Comparison of ENCODE assay signal across 8 mouse cellular contexts in the genomic region with DNA sequence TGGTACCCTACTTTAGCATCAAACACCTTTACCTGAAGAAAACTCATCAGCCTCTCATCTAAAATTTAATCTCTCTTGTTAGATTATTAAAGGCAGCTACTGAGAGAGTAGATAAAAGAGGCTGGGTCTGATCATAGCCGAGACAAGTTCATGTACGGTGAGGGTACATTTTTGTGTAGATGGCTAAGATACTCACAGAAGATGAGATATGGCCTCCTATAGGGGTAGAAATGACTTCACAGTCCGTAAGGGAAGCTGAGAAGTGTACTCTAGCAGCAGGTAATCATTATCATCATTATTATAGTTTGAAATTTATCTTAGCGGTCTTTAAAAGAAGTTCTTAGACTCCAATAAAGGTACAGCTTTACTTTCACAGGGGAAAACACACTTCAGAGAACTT. TPM values are rescaled to one million over a fixed set of nuclear protein-coding genes. Genes with fewer than 3 reads are reported as not detected.
DNase-seq lines count a peak whose midpoint lies in the region; ATAC-seq and TF ChIP-seq lines count a peak whose summit lies in the region.

No protein-coding gene starts in this region.

- no peaks in the 10 kb centered on the region for H3K36me3 ChIP-seq in kidney, postnatal 0 days (ENCODE audit: insufficient read depth, low read length)
- H3K36me3 ChIP-seq in forebrain, embryonic 11.5 days (ENCODE audit: control insufficient read depth, insufficient read depth, low read length): no peaks in the 10 kb centered on the region
- peaks cover 4% of the 10 kb centered on the region for H3K36me3 ChIP-seq in intestine, embryonic 15.5 days
- 0 out of 2 replicates have a peak, but pooled peaks cover under 1% of the 10 kb centered on the region for H3K36me3 ChIP-seq in midbrain, postnatal 0 days (ENCODE audit: insufficient read depth, low read length)

- TF ChIP-seq CTCF in kidney, postnatal 0 days (IDR thresholded peaks at IDR 0.05; ENCODE audit: low read depth): no peak
- no peak for TF ChIP-seq CTCF in midbrain, postnatal 0 days (IDR thresholded peaks at IDR 0.05)

- no peaks in the 10 kb centered on the region for H3K9me3 ChIP-seq in kidney, postnatal 0 days (replicated peaks; ENCODE audit: low read length)
- no peaks in the 10 kb centered on the region for H3K9me3 ChIP-seq in forebrain, embryonic 11.5 days (ENCODE audit: control insufficient read depth, low read length)
- H3K9me3 ChIP-seq in intestine, embryonic 15.5 days: no peaks in the 10 kb centered on the region
- no peaks in the 10 kb centered on the region for H3K9me3 ChIP-seq in midbrain, postnatal 0 days (ENCODE audit: low read length)

- H3K4me1 ChIP-seq in kidney, postnatal 0 days (replicated peaks; ENCODE audit: insufficient read depth, low read length): peaks cover 5% of the 10 kb centered on the region; the same call in 1 of the 2 replicates
- H3K4me1 ChIP-seq in forebrain, embryonic 11.5 days (replicated peaks; ENCODE audit: control insufficient read depth, insufficient read depth, low read length): peaks cover 5% of the 10 kb centered on the region; the same call in 1 of the 2 replicates
- H3K4me1 ChIP-seq in intestine, embryonic 15.5 days (replicated peaks): peaks cover 6% of the 10 kb centered on the region; the same call in 1 of the 2 replicates
- peaks cover 5% of the 10 kb centered on the region; the same call in 1 of the 2 replicates for H3K4me1 ChIP-seq in midbrain, postnatal 0 days (ENCODE audit: insufficient read depth, low read length)

- no peak overlapping the region for H3K9ac ChIP-seq in kidney, postnatal 0 days (ENCODE audit: low read depth, low read length)
- no peak overlapping the region for H3K9ac ChIP-seq in forebrain, embryonic 11.5 days (ENCODE audit: low read length)
- no peak overlapping the region for H3K9ac ChIP-seq in intestine, embryonic 15.5 days
- H3K9ac ChIP-seq in midbrain, postnatal 0 days (replicated peaks; ENCODE audit: low read length, poor library complexity, severe bottlenecking): no peak overlapping the region

- H3K4me3 ChIP-seq in kidney, postnatal 0 days (replicated peaks; ENCODE audit: low read depth, low read length): peak overlapping the region; percentile 74
- H3K4me3 ChIP-seq in forebrain, embryonic 11.5 days (ENCODE audit: low read depth, low read length): peak overlapping the region; percentile 83; the same call in 1 of the 2 replicates
- H3K4me3 ChIP-seq in intestine, embryonic 15.5 days (replicated peaks): peak overlapping the region; percentile 76; the same call in 1 of the 2 replicates
- peak overlapping the region; percentile 90 for H3K4me3 ChIP-seq in midbrain, postnatal 0 days (ENCODE audit: low read depth, low read length)

- no peak for ATAC-seq in kidney, postnatal 0 days (replicated peaks; ENCODE audit: low FRiP score, low read depth)
- 0 out of 2 replicates have a peak, but pooled peaks have one; percentile 11 for ATAC-seq in forebrain, embryonic 11.5 days (replicated peaks; ENCODE audit: low FRiP score)
- ATAC-seq in intestine, embryonic 15.5 days: no peak; the same call in 1 of the 2 replicates
- ATAC-seq in midbrain, postnatal 0 days (ENCODE audit: low FRiP score): no peak

- no peak overlapping the region for H3K27ac ChIP-seq in kidney, postnatal 0 days
- no peak overlapping the region for H3K27ac ChIP-seq in forebrain, embryonic 11.5 days (ENCODE audit: low read depth, low read length)
- no peak overlapping the region for H3K27ac ChIP-seq in intestine, embryonic 15.5 days
- 0 out of 2 replicates have a peak overlapping the region, but pooled peaks have one; percentile 55 for H3K27ac ChIP-seq in midbrain, postnatal 0 days (ENCODE audit: low read depth, low read length)

- WGBS in kidney, postnatal 0 days: 76% methylated on average over 4 of the region's 4 CpGs
- WGBS in forebrain, embryonic 11.5 days: 72% methylated on average over 4 of the region's 4 CpGs
- 71% methylated on average over 4 of the region's 4 CpGs for WGBS in intestine, embryonic 15.5 days
- WGBS in midbrain, postnatal 0 days: 69% methylated on average over 4 of the region's 4 CpGs

- no peak for DNase-seq in kidney, postnatal 0 days (ENCODE audit: low spot score)
- no peak for DNase-seq in kidney, adult 18-20 months
- no peak for DNase-seq in forebrain, embryonic 11.5 days (ENCODE audit: low spot score)
- DNase-seq in midbrain, postnatal 0 days (ENCODE audit: low spot score): no peak
- no peak for DNase-seq in natural killer cell, adult 2 months (ENCODE audit: low spot score in 2 of 2)
- no peak for DNase-seq in cerebellum, postnatal 25 days
- no peak for DNase-seq in embryo, embryonic 9.5 days (ENCODE audit: extremely low spot score)

- peak overlapping the region; percentile 86 for H3K4me2 ChIP-seq in kidney, postnatal 0 days (ENCODE audit: low read length)
- H3K4me2 ChIP-seq in forebrain, embryonic 11.5 days (ENCODE audit: low read depth, low read length, severe bottlenecking): 0 out of 2 replicates have a peak overlapping the region, but pooled peaks have one; percentile 18
- peak overlapping the region; percentile 76; the same call in 1 of the 2 replicates for H3K4me2 ChIP-seq in intestine, embryonic 15.5 days (replicated peaks)
- peak overlapping the region; percentile 91 for H3K4me2 ChIP-seq in midbrain, postnatal 0 days (ENCODE audit: low read depth, low read length, poor library complexity, severe bottlenecking)

- no peaks in the 10 kb centered on the region for H3K27me3 ChIP-seq in kidney, postnatal 0 days (ENCODE audit: insufficient read depth, low read length)
- H3K27me3 ChIP-seq in forebrain, embryonic 11.5 days (ENCODE audit: control insufficient read depth, insufficient read depth, low read length): no peaks in the 10 kb centered on the region
- H3K27me3 ChIP-seq in intestine, embryonic 15.5 days (replicated peaks): no peaks in the 10 kb centered on the region
- no peaks in the 10 kb centered on the region for H3K27me3 ChIP-seq in midbrain, postnatal 0 days (ENCODE audit: insufficient read depth, low read length)

RNA-seq across cellular contexts. Expression of a gene that starts 0.4 kb away (rescaled TPM):
- polyA plus RNA-seq in kidney, postnatal 0 days (2015; fragmentation: Nextera tagmentation; extraction: Ambion mirVana): 35.8 and 35.9 TPM in 2 replicates
- polyA plus RNA-seq in forebrain, embryonic 11.5 days (2014; fragmentation: Nextera tagmentation; extraction: Ambion mirVana): 22.1 and 23.7 TPM in 2 replicates
- 29.1 and 37.5 TPM in 2 replicates for polyA plus RNA-seq in intestine, embryonic 15.5 days (2015; fragmentation: Nextera tagmentation; extraction: Ambion mirVana)
- total RNA-seq in midbrain, postnatal 0 days (2014; rRNA removed): 39.0 and 46.7 TPM in 2 replicates
- polyA plus RNA-seq in midbrain, postnatal 0 days (2015; fragmentation: Nextera tagmentation; extraction: Ambion mirVana): 40.1 and 45.9 TPM in 2 replicates

RNA-seq across cellular contexts. Expression of a gene that starts 10.9 kb away (rescaled TPM):
- 15.3 and 17.7 TPM in 2 replicates for polyA plus RNA-seq in kidney, postnatal 0 days (2015; fragmentation: Nextera tagmentation; extraction: Ambion mirVana)
- 4.4 and 4.5 TPM in 2 replicates for polyA plus RNA-seq in forebrain, embryonic 11.5 days (2014; fragmentation: Nextera tagmentation; extraction: Ambion mirVana)
- 4.1 and 4.9 TPM in 2 replicates for polyA plus RNA-seq in intestine, embryonic 15.5 days (2015; fragmentation: Nextera tagmentation; extraction: Ambion mirVana)
- 22.4 and 23.4 TPM in 2 replicates for total RNA-seq in midbrain, postnatal 0 days (2014; rRNA removed)
- 8.1 and 9.3 TPM in 2 replicates for polyA plus RNA-seq in midbrain, postnatal 0 days (2015; fragmentation: Nextera tagmentation; extraction: Ambion mirVana)

RNA-seq across cellular contexts. Expression of a gene that starts 22.8 kb away (rescaled TPM):
- polyA plus RNA-seq in kidney, postnatal 0 days (2015; fragmentation: Nextera tagmentation; extraction: Ambion mirVana): 30.9 and 32.6 TPM in 2 replicates
- polyA plus RNA-seq in forebrain, embryonic 11.5 days (2014; fragmentation: Nextera tagmentation; extraction: Ambion mirVana): 15.9 and 16.1 TPM in 2 replicates
- polyA plus RNA-seq in intestine, embryonic 15.5 days (2015; fragmentation: Nextera tagmentation; extraction: Ambion mirVana): 30.4 and 38.4 TPM in 2 replicates
- total RNA-seq in midbrain, postnatal 0 days (2014; rRNA removed): 5.8 and 7.1 TPM in 2 replicates
- polyA plus RNA-seq in midbrain, postnatal 0 days (2015; fragmentation: Nextera tagmentation; extraction: Ambion mirVana): 6.1 and 6.2 TPM in 2 replicates

RNA-seq across cellular contexts. Expression of a gene that starts 29.2 kb away (rescaled TPM):
- 13.0 and 15.0 TPM in 2 replicates for polyA plus RNA-seq in kidney, postnatal 0 days (2015; fragmentation: Nextera tagmentation; extraction: Ambion mirVana)
- polyA plus RNA-seq in forebrain, embryonic 11.5 days (2014; fragmentation: Nextera tagmentation; extraction: Ambion mirVana): 10.7 and 12.5 TPM in 2 replicates
- 27.6 and 29.9 TPM in 2 replicates for polyA plus RNA-seq in intestine, embryonic 15.5 days (2015; fragmentation: Nextera tagmentation; extraction: Ambion mirVana)
- total RNA-seq in midbrain, postnatal 0 days (2014; rRNA removed): 8.2 and 12.5 TPM in 2 replicates
- 7.3 and 9.1 TPM in 2 replicates for polyA plus RNA-seq in midbrain, postnatal 0 days (2015; fragmentation: Nextera tagmentation; extraction: Ambion mirVana)

Comparison
In these comparisons a context has a peak if more than half of its experiments do, and no peak if none do; other contexts are left out.
1. H3K4me2 ChIP-seq: peak in every context shown above with its lines; median percentile 91 in midbrain, postnatal 0 days; 86 in kidney, postnatal 0 days; 76 in intestine, embryonic 15.5 days; 18 in forebrain, embryonic 11.5 days.